Mouse (Mus musculus) forebrain, embryonic 12.5 days (tissue): ENCODE data around the gene Ldlrad2. TPM values are rescaled to one million over a fixed set of nuclear protein-coding genes. Genes with fewer than 3 reads are reported as not detected.

Source experiments
- ATAC-seq: fragments of 200-750 bp; cut with Nextera tagmentation; 2 replicates; pipeline ENCODE4 v1.8.0; 2017; ENCODE audit warnings: moderate TSS enrichment; ENCODE audit not compliant: low FRiP score
- H3K27ac ChIP-seq: fragments of 300-500 bp; sonication (generic); 2 replicates; pipeline ENCODE4 v1.5.1; 2016; ENCODE audit warnings: mild to moderate bottlenecking
- H3K27me3 ChIP-seq: fragments of 300-500 bp; sonication (generic); 2 replicates; pipeline ENCODE4 v1.6.1; 2016; ENCODE audit warnings: mild to moderate bottlenecking
- H3K36me3 ChIP-seq: fragments of 300-500 bp; sonication (generic); replicated peaks from 2 replicates; pipeline ENCODE4 v1.6.1; 2016; ENCODE audit warnings: mild to moderate bottlenecking
- H3K4me1 ChIP-seq: fragments of 300-500 bp; sonication (generic); 2 replicates; pipeline ENCODE4 v1.6.1; 2016
- H3K4me2 ChIP-seq: fragments of 300-500 bp; sonication (generic); 2 replicates; pipeline ENCODE4 v1.6.1; 2016; ENCODE audit warnings: mild to moderate bottlenecking, moderate library complexity
- H3K4me3 ChIP-seq: fragments of 300-500 bp; sonication (generic); replicated peaks from 2 replicates; pipeline ENCODE4 v1.5.1; 2016; ENCODE audit warnings: mild to moderate bottlenecking
- H3K9ac ChIP-seq: fragments of 300-500 bp; sonication (generic); 2 replicates; pipeline ENCODE4 v1.6.1; 2016; ENCODE audit warnings: mild to moderate bottlenecking
- H3K9me3 ChIP-seq: fragments of 300-500 bp; sonication (generic); 2 replicates; pipeline ENCODE4 v1.6.1; 2016
- WGBS: fragments of 180-500 bp; shearing (Covaris S2); methylation state at CpG from one replicate; pipeline ENCODE4 v1.1.7; 2016; 5-methylcytosine and 5-hydroxymethylcytosine counted together
- polyA plus RNA-seq: library from polyadenylated mRNA; unstranded; fragments of >200 nt; fragmentation: Nextera tagmentation; extraction: Ambion mirVana; gene quantifications from 2 replicates; pipeline ENCODE4 v1.2.1, GENCODE M21; 2016

The Ldlrad2 gene
- not detected in 2 replicates for polyA plus RNA-seq

DNA sequence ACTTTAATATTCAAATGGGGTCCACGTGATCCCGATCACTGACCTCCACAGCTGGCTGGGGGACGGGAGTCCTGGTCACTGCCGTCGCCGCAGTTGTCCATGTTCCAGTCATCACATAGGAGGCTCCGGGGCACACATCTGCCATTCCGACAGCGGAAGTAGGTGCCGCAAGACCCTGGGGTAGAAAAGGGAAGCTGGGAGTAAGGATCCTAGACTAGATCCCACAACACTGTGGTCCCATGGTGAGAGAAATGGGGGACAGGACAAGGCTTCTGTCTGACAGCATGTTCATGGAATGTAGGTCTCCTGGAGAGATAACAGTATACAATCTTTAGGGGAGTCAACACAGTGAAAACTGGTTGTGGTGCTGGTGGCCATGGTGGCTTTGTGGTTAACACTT is at the start of gene Ldlrad2:
TSS of gene Ldlrad2 (minus strand) at position 101 of the 400 bp plus-strand sequence.
- 89% methylated on average over 10 of the region's 10 CpGs for WGBS

DNA sequence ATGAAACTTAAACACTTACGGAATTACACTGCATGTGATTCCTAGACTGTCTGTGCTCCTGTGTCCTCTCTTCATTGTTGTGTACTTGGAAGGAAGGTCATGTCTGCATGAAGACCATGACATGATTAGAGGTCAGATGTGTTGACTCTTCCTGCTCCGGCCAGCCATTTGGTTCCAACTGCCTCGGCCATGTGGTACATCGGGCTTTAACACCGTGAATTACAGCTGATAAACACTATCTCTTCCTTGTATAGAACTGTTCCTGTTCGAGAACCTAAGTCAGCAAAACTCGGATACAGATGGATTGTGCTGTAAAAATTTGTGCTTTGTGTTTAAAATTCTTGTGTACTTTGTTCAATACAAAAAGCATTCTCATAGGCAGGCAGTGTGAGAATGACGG is 48.5 kb upstream of the Ldlrad2 start:
- H3K9ac ChIP-seq: no peak overlapping the region
- no peaks in the 10 kb centered on the region for H3K4me1 ChIP-seq
- H3K27ac ChIP-seq: no peak overlapping the region
- peaks cover 82% of the 10 kb centered on the region for H3K36me3 ChIP-seq
- ATAC-seq: no peak
- H3K4me2 ChIP-seq: no peak overlapping the region
- H3K9me3 ChIP-seq: no peaks in the 10 kb centered on the region
- no peaks in the 10 kb centered on the region for H3K27me3 ChIP-seq
- WGBS: 95% methylated on average over 8 of the region's 8 CpGs
- H3K4me3 ChIP-seq: no peak overlapping the region

More for the DNA sequence above, at the start of gene Ldlrad2:
- H3K36me3 ChIP-seq: peaks cover 6% of the 10 kb centered on the region; the same call in 1 of the 2 replicates
- no peak within 1 kb of the TSS for H3K4me2 ChIP-seq
- H3K27me3 ChIP-seq: peaks cover 21% of the 10 kb centered on the region
- H3K9ac ChIP-seq: no peak within 1 kb of the TSS
- peaks cover 6% of the 10 kb centered on the region for H3K4me1 ChIP-seq
- ATAC-seq: no peak
- H3K4me3 ChIP-seq: no peak within 1 kb of the TSS
- no peaks in the 10 kb centered on the region for H3K9me3 ChIP-seq
- no peak within 1 kb of the TSS for H3K27ac ChIP-seq

DNA sequence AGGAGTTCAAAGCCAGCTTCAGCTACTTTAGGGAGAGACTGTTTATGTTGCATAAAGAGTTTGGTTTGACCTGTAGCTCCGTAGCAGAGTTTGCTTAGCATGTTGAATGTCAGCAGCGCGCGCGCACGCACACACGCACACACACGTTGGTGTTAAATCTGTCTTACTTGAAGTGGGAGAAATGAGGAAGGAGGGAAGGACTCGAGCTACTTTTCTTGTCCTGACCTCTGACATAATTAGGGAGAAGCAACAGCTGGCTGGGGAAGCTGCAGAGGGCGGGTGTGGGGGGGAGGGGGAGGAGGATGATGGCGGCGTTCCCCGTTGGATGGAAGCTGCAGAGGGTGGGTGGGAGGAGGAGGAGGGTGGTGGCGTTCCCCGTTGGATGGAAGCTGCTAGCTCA is 35.9 kb upstream of the Ldlrad2 start:
- H3K4me1 ChIP-seq: no peaks in the 10 kb centered on the region
- H3K4me2 ChIP-seq: no peak overlapping the region
- no peak overlapping the region for H3K27ac ChIP-seq
- no peak overlapping the region for H3K9ac ChIP-seq
- 83% methylated on average over 15 of the region's 15 CpGs for WGBS
- no peak overlapping the region for H3K4me3 ChIP-seq
- ATAC-seq: no peak
- no peaks in the 10 kb centered on the region for H3K9me3 ChIP-seq
- peaks cover 94% of the 10 kb centered on the region for H3K36me3 ChIP-seq
- no peaks in the 10 kb centered on the region for H3K27me3 ChIP-seq

DNA sequence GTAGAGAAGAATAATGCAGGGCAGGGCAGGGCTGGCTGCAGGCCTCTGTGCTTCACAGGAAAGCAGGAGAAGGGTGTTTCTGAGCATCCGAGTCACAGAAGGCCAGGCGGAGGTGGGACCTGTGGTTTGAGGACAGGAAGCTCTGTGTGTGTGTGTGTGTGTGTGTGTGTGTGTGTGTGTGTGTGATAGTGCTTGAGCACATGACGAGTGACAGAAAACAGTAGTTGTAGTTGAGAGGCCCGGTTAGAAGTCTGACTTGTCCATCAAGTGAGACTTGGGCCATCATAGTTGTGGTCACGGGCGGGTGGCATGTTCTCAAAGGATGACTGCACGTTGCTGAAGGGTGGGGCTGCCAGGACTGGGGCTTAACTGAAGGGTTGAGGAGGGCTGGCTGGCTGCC is 35.3 kb upstream of the Ldlrad2 start:
- whole genome bisulfite sequencing: 91% methylated on average over 7 of the region's 7 CpGs

DNA sequence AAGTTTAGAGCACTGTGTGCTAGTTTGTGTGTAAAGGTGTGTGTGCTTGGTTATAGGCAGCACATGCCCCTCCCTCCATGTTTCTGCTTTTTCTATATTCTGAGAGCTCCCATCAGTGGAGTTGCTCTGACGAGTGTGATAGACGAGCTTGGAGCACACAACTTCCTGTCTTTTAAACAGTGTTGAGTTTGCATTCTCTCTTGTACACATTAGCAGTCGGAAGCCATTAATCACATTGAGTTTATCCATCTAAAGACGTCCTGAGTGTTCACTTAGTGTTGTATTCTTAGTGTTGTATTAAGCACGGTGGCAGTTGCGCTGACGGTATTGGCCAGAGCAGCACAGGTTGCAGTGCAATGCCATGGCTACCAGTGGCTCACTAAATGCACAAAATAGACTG is 34.9 kb upstream of the Ldlrad2 start:
- H3K4me3 ChIP-seq: no peak overlapping the region
- no peaks in the 10 kb centered on the region for H3K27me3 ChIP-seq
- WGBS: 93% methylated on average over 7 of the region's 7 CpGs
- no peak overlapping the region for H3K9ac ChIP-seq
- no peak overlapping the region for H3K4me2 ChIP-seq
- no peaks in the 10 kb centered on the region for H3K4me1 ChIP-seq
- ATAC-seq: no peak
- H3K36me3 ChIP-seq: peaks cover 93% of the 10 kb centered on the region
- no peaks in the 10 kb centered on the region for H3K9me3 ChIP-seq
- no peak overlapping the region for H3K27ac ChIP-seq

More for the DNA sequence above, 35.3 kb upstream of the Ldlrad2 start:
- Histone ChIP-seq H3K27ac (no peak overlapping the region), H3K4me1 (no peaks in the 10 kb centered on the region), H3K9me3 (no peaks in the 10 kb centered on the region), H3K4me2 (no peak overlapping the region), H3K36me3 (peaks cover 95% of the 10 kb centered on the region), H3K9ac (no peak overlapping the region), H3K27me3 (no peaks in the 10 kb centered on the region), H3K4me3 (no peak overlapping the region)
- ATAC-seq: no peak

DNA sequence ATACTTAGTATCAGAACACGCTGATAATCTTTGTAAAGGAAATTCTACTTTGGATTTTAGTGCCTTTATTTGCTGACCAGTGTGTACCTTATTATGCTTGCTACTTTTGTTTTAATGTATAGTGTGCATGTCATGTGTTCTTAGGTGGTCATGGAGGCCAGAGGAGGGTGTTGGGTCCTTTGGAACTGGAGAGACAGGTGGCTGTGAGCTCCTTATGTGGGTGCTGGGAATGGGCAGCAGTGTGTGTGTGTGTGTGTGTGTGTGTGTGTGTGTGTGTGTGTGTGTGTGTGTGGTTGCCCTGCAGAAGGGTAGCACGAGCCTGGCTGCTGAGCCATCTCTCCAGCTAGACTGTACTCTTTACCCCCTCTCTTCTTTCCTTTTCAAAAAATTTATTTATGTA is 32.7 kb upstream of the Ldlrad2 start:
- H3K4me3 ChIP-seq: no peak overlapping the region
- H3K9me3 ChIP-seq: no peaks in the 10 kb centered on the region
- no peak overlapping the region for H3K9ac ChIP-seq
- H3K27me3 ChIP-seq: no peaks in the 10 kb centered on the region
- peaks cover 71% of the 10 kb centered on the region for H3K36me3 ChIP-seq
- peaks cover 6% of the 10 kb centered on the region; the same call in 1 of the 2 replicates for H3K4me1 ChIP-seq
- no peak overlapping the region for H3K4me2 ChIP-seq
- 95% methylated on average over 2 of the region's 2 CpGs for WGBS
- no peak for ATAC-seq
- H3K27ac ChIP-seq: no peak overlapping the region

DNA sequence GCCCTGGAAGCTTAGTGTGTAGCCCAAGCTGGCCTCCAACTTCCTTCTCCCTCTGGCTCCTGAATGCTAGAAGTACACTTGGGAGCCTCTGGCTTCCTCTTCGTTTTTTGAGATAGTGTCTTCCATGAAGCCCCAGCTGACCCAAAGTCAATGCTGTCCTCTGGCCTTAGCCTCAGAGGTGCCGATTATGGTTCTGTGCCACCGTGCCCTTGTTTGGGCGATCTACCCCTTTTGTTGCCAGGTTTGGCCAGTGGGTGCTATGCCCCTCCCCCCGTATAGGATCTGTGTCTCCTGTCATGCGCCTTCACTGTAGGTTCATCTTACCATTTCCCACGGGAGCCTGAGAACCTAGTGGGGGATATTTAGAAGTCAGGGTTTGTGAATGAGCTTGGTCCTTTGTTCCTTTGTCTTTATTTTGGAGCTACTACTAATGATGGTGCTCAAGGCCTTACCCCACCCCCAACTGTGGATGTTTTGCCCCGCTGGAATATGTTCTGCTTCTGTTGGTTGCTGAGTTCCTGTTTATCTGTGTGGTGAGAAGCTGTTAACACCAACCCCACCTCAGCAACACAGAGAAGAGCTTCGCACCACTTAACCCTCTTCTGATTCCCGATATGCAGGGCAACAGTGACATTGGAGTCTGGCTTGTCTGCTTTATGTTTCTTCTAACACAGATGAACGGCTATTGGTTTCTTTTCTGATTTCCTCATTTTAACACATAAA is 29.2 kb upstream of the Ldlrad2 start:
- Histone ChIP-seq H3K36me3 (peaks cover 37% of the 10 kb centered on the region), H3K27ac (no peak overlapping the region), H3K4me3 (no peak overlapping the region), H3K27me3 (no peaks in the 10 kb centered on the region), H3K4me2 (no peak overlapping the region), H3K9ac (no peak overlapping the region), H3K9me3 (no peaks in the 10 kb centered on the region), H3K4me1 (peaks cover 18% of the 10 kb centered on the region)
- 85% methylated on average over 11 of the region's 11 CpGs for WGBS
- no peak for ATAC-seq

DNA sequence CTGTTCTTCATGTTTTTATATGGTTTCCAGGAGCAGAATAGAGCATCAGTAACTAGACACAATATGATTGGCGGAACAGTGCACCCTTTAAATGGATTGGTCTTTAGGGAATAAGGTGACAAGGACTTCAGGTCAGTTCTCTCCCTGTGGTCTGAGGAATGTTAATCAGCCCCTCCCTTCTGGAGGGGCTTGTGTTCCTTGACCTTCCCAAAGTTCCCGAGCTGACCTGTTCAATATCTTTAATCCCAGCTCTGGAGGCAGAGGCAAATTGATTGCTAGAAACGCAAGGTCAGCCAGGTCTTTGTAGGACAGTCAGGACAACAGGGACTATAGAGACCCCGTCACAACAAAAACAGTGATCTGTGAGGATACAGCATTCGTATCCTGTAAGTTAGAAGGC is 24.2 kb upstream of the Ldlrad2 start:
- H3K27ac ChIP-seq: no peak overlapping the region
- no peaks in the 10 kb centered on the region for H3K27me3 ChIP-seq
- H3K4me1 ChIP-seq: peaks cover 48% of the 10 kb centered on the region
- H3K9me3 ChIP-seq: no peaks in the 10 kb centered on the region
- 66% methylated on average over 5 of the region's 5 CpGs for WGBS
- H3K4me3 ChIP-seq: no peak overlapping the region
- no peak overlapping the region for H3K9ac ChIP-seq
- H3K36me3 ChIP-seq: no peaks in the 10 kb centered on the region
- ATAC-seq: no peak
- no peak overlapping the region for H3K4me2 ChIP-seq

DNA sequence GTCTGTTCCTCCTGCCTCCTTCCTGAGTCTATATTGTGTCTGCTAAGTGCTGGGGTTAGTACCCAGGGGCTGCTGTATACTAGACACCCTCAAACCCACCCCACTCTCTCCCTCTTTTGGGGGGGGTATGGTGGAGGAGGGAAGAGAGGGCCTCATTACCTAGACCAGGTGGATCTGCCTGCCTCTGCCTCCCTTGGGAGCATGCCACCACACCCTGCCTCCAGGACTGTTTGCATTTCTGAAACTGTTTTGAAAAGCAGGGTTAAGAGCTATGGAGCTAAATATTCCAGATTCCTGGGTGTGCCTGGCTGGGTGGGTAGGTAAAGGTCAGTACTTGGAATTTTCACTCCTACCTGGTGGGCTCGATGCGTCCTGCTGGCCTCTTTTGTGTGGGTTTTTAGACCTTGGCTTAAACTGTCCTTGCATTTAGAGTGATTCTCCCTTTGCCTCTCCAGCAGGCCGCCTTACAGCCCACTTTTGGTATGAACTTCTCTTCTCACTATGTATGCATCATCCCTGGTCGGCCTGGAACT is 22.8 kb upstream of the Ldlrad2 start:
- Histone ChIP-seq H3K36me3 (no peaks in the 10 kb centered on the region), H3K4me3 (no peak overlapping the region), H3K9me3 (no peaks in the 10 kb centered on the region), H3K27ac (no peak overlapping the region), H3K4me2 (no peak overlapping the region), H3K9ac (no peak overlapping the region), H3K4me1 (peaks cover 43% of the 10 kb centered on the region), H3K27me3 (no peaks in the 10 kb centered on the region)
- WGBS: 93% methylated on average over 4 of the region's 4 CpGs
- no peak for ATAC-seq

DNA sequence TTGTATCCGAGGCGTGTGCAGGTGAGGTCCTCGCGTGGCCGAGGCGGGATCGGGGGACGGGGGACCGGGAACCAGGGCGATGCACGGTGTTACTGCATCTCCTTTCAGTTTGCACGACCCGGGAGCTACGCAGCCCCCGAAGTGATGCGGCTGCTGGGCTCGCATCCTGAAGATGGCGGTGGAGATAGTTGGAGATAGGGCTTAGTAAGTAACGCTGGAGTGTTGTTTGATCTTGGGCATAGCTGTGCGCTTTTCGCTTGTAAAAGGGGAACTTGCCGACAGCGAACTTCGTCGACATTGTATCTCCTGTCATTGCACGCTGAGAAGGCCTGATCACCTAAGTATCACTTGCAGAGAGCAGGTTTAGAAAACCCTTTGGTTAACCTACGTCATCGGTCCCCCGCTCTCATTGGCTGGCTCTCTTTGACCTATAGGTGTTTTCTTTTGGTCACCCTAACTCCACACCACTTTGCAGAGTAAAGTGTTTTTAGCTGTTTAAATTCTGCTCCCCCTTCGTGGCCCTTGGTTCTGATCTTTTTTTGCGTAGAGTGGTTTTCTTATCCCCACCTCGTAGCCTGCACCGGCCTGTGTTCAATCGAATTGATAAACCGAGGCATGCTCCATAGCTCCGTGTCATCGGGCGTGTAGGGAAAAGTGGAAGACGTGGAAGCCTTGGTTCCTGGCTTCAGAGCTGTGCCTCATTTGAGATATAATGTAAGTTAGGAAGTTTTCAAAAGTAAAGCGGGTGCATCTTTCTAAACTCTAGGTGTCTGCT is 20.3 kb upstream of the Ldlrad2 start:
- H3K4me2 ChIP-seq: peak overlapping the region; percentile 82
- no peaks in the 10 kb centered on the region for H3K9me3 ChIP-seq
- H3K27me3 ChIP-seq: no peaks in the 10 kb centered on the region; the same call in 1 of the 2 replicates
- no peaks in the 10 kb centered on the region for H3K36me3 ChIP-seq
- ATAC-seq: peak; percentile 16; the same call in 1 of the 2 replicates
- peak overlapping the region; percentile 80 for H3K4me3 ChIP-seq
- peaks cover 37% of the 10 kb centered on the region for H3K4me1 ChIP-seq
- H3K27ac ChIP-seq: peak overlapping the region; percentile 99
- peak overlapping the region; percentile 92 for H3K9ac ChIP-seq
- 5% methylated on average over 40 of the region's 40 CpGs for WGBS

DNA sequence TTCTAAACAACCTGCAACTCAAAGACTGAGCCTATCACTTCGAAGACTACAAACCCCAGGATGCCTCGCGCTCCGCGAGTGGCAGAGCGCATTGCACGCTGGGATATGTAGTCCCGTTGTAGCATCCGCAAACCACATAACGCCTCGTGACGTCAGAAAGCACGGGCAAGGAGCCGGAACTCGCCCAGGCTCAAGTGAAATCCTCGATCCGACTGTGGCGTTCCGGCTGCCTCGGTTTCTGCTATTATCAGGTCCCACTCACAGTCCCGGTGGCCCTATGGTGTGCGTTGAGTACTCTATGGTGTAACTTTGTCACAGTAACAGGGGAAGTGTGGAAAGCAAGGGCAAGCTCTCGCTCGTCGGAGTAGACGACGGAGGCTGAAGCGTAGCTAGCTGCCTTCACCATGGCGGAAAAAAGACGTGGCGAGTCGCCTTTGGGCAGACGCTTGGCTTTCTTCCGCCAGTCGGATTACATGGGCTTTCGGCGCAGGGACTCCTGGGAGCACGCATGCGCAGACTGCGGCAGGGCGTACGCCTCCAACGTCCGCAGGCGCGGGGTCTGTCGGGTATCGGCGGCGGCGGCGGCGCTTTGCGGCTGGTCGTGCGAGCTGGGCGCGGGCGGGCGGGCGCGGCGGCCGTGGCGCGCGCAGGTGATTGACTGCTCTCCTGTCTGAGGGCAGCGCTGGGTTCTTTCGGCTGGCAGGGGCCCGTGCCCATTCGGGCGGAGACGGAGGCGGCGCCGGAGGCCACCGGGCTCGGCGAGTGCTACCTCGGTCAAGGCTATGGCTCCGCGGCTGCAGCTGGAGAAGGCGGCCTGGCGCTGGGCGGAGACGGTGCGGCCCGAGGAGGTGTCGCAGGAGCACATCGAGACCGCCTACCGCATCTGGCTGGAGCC is 19.5 kb upstream of the Ldlrad2 start, which contains the start of gene Usp48:
TSS of gene Usp48 (plus strand) at position 155 of the 895 bp plus-strand sequence.
- peak within 1 kb of the TSS; percentile 99 for H3K27ac ChIP-seq
- peaks cover 31% of the 10 kb centered on the region for H3K4me1 ChIP-seq
- peak within 1 kb of the TSS; percentile 80 for H3K4me3 ChIP-seq
- under 1% methylated on average over 89 of the region's 92 CpGs for WGBS
- no peaks in the 10 kb centered on the region; the same call in 1 of the 2 replicates for H3K27me3 ChIP-seq
- H3K9me3 ChIP-seq: no peaks in the 10 kb centered on the region
- H3K4me2 ChIP-seq: peak within 1 kb of the TSS; percentile 82
- H3K36me3 ChIP-seq: no peaks in the 10 kb centered on the region
- peak; percentile 93 for ATAC-seq
- H3K9ac ChIP-seq: peak within 1 kb of the TSS; percentile 92
